Comparison of ENCODE assay signal across 7 mouse cellular contexts in genomic region chr11:120240206-120240605, GRCm38 (mm10). TPM values are rescaled to one million over a fixed set of nuclear protein-coding genes. Genes with fewer than 3 reads are reported as not detected.
A peak's percentile ranks its signal among the peaks of the same experiment; 100 is the strongest.
DNase-seq lines count a peak whose midpoint lies in the region; ATAC-seq lines count a peak whose summit lies in the region.

No protein-coding gene starts in this region.

- H3K27ac ChIP-seq in intestine, embryonic 14.5 days (ENCODE audit: low read depth): peak overlapping the region; percentile 83
- peak overlapping the region; percentile 99 for H3K27ac ChIP-seq in limb, embryonic 10.5 days
- H3K27ac ChIP-seq in midbrain, embryonic 12.5 days (replicated peaks): peak overlapping the region; percentile 99

- H3K36me3 ChIP-seq in intestine, embryonic 14.5 days (ENCODE audit: control insufficient read depth, insufficient read depth, low read length): no peaks in the 10 kb centered on the region
- peaks cover 31% of the 10 kb centered on the region for H3K36me3 ChIP-seq in limb, embryonic 10.5 days
- H3K36me3 ChIP-seq in midbrain, embryonic 12.5 days: peaks cover 7% of the 10 kb centered on the region; the same call in 1 of the 2 replicates

- H3K4me3 ChIP-seq in intestine, embryonic 14.5 days (ENCODE audit: low read depth, low read length): peak overlapping the region; percentile 20
- peak overlapping the region; percentile 96 for H3K4me3 ChIP-seq in limb, embryonic 10.5 days
- peak overlapping the region; percentile 97 for H3K4me3 ChIP-seq in midbrain, embryonic 12.5 days

- peak overlapping the region; percentile 99 for H3K4me2 ChIP-seq in intestine, embryonic 14.5 days (ENCODE audit: low read length)
- H3K4me2 ChIP-seq in midbrain, embryonic 12.5 days (replicated peaks): peak overlapping the region; percentile 90

- H3K27me3 ChIP-seq in intestine, embryonic 14.5 days (replicated peaks; ENCODE audit: control insufficient read depth, insufficient read depth, low read length): no peaks in the 10 kb centered on the region
- H3K27me3 ChIP-seq in limb, embryonic 10.5 days (ENCODE audit: low read depth, poor library complexity, severe bottlenecking): no peaks in the 10 kb centered on the region
- no peaks in the 10 kb centered on the region for H3K27me3 ChIP-seq in midbrain, embryonic 12.5 days

- peak overlapping the region; percentile 44 for H3K9ac ChIP-seq in intestine, embryonic 14.5 days (ENCODE audit: low read length)
- H3K9ac ChIP-seq in midbrain, embryonic 12.5 days (replicated peaks): peak overlapping the region; percentile 100

- H3K4me1 ChIP-seq in intestine, embryonic 14.5 days (replicated peaks; ENCODE audit: control insufficient read depth, insufficient read depth, low read length): peaks cover 68% of the 10 kb centered on the region
- peaks cover 85% of the 10 kb centered on the region for H3K4me1 ChIP-seq in limb, embryonic 10.5 days
- peaks cover 64% of the 10 kb centered on the region for H3K4me1 ChIP-seq in midbrain, embryonic 12.5 days

- WGBS in intestine, embryonic 14.5 days: 0% methylated on average over 10 of the region's 10 CpGs
- WGBS in limb, embryonic 10.5 days: under 1% methylated on average over 10 of the region's 10 CpGs
- 0% methylated on average over 10 of the region's 10 CpGs for WGBS in midbrain, embryonic 12.5 days

- H3K9me3 ChIP-seq in intestine, embryonic 14.5 days (ENCODE audit: control insufficient read depth, low read length): no peaks in the 10 kb centered on the region
- no peaks in the 10 kb centered on the region for H3K9me3 ChIP-seq in limb, embryonic 10.5 days (replicated peaks)
- no peaks in the 10 kb centered on the region for H3K9me3 ChIP-seq in midbrain, embryonic 12.5 days

- ATAC-seq in intestine, embryonic 14.5 days (replicated peaks; ENCODE audit: low FRiP score, low TSS enrichment, low read depth): peak; percentile 44
- ATAC-seq in midbrain, embryonic 12.5 days (ENCODE audit: low FRiP score, low read depth): peak; percentile 74

- DNase-seq in adrenal gland, postnatal 10 days: peak; percentile 83
- DNase-seq in embryo, embryonic 10.5 days (ENCODE audit: low spot score): peak; percentile 96
- peak; percentile 87 for DNase-seq in gastrocnemius, postnatal 25 days
- peak; percentile 93 for DNase-seq in intestine, embryonic 14.5 days (ENCODE audit: low spot score)
- peak; percentile 91 for DNase-seq in limb, embryonic 10.5 days (ENCODE audit: low spot score)
- peak; percentile 85 for DNase-seq in testis, postnatal 14 days (ENCODE audit: low spot score)

RNA-seq across cellular contexts. Expression of gene Bahcc1, which starts 7.5 kb away (rescaled TPM):
- 10 to 100 TPM; 13.8 to 20.5 TPM for total RNA-seq in adrenal gland, postnatal 10 days (2021)
- total RNA-seq in gastrocnemius, postnatal 25 days (2021): 1 to 10 TPM; 3.2 to 4.7 TPM
- 12.1 and 12.7 TPM in 2 replicates for polyA plus RNA-seq in intestine, embryonic 14.5 days (2014; fragmentation: Nextera tagmentation; extraction: Ambion mirVana)
- 19.9 and 20.3 TPM in 2 replicates for polyA plus RNA-seq in limb, embryonic 10.5 days (2016; fragmentation: Nextera tagmentation; extraction: Ambion mirVana)
- polyA plus RNA-seq in midbrain, embryonic 12.5 days (2016; fragmentation: Nextera tagmentation; extraction: Ambion mirVana): 25.1 and 26.1 TPM in 2 replicates

Comparison
In these comparisons a context has a peak if more than half of its experiments do, and no peak if none do; other contexts are left out.
1. Peak in every context shown above with its lines: DNase-seq, ATAC-seq, H3K4me3 ChIP-seq and H3K27ac ChIP-seq.
2. H3K4me3 ChIP-seq: peak in every context shown above with its lines; median percentile 97 in midbrain, embryonic 12.5 days; 96 in limb, embryonic 10.5 days; 20 in intestine, embryonic 14.5 days.